Mouse (Mus musculus) kidney, adult 9 months (tissue): ENCODE data around the gene Trim8.

Source experiments
- DNase-seq: peaks from one replicate; pipeline ENCODE4 v3.0.0; 2022

The Trim8 gene

DNA sequence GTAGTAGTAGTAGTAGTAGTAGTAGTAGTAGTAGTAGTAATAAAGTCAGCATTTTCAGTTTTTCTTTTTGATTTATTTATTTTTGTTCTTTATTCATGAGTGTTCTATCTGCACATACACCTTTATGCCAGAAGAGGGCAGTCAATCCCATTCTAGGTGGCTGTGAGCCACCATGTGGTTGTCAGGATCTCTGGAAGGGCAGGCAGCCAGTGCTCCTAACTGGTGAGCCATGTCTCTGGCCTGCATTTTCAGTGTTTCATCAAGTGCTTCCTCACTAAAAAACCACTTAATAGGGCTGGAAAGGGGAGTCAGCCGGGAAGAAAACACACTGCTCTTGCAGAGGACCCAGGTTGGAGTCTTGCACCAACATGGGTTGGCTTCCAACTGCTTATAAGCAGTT, 60.6 kb downstream of the Trim8 start:
- peak; percentile 79 for DNase-seq

- DNase-seq, result no peak
Measured at GRCm38 (mm10) chr19:46562581-46563515, 61.3 kb downstream of the Trim8 start.

DNA sequence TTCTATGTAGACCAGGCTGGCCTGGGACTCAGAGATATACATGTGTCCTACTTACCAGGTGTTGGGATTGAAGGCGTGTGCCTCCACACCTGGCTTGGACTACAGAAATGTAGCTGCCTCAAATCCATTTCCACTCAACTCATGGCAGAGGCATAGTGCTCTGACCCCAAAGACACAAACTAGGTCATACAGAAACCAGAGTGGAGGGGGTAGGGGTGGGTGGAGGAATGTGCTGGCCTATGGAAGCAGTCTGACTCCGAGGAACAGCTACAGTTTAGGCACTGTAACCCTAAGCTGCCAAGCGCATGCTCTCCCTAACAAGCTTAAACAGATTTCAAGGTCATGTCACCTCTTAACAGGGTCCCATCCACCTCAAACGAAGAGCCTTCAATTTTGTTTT, 62.1 kb downstream of the Trim8 start:
- no peak for DNase-seq

GRCm38 (mm10) chr19:46564043-46564462, 62.6 kb downstream of the Trim8 start:
- DNase-seq, result no peak
